ENCODE assay signal across 18 mouse cellular contexts in genomic region chr7:118851571-118851970, GRCm38 (mm10). TPM values are rescaled to one million over a fixed set of nuclear protein-coding genes. Genes with fewer than 3 reads are reported as not detected.
A peak's percentile ranks its signal among the peaks of the same experiment; 100 is the strongest.
DNase-seq lines count a peak whose midpoint lies in the region; ATAC-seq and TF ChIP-seq lines count a peak whose summit lies in the region.
"Had no signal": no experiment of that assay in that cellular context is flagged by ENCODE, and none has a peak within 500 bp of the region (broad histone marks: within the 10 kb centered on the region; RNA-seq: fewer than 3 reads in every experiment).

No protein-coding gene starts in this region.

- peak; percentile 44 to 62 for DNase-seq in heart, adult 18-20 months
- no peak for DNase-seq in heart, embryonic 10.5 days (ENCODE audit: low spot score)
- DNase-seq in ovary, adult 18-20 months (ENCODE audit: low spot score) = peak; percentile 50
- no peak for DNase-seq in ovary, postnatal 14 days (ENCODE audit: low spot score)
- DNase-seq in right cerebral cortex, postnatal 36 days (ENCODE audit: low spot score in 2 of 2) = no peak
- DNase-seq in layer of hippocampus, adult 9-11 months = no peak
- DNase-seq: cerebellum, adult 18-20 months; gastrocnemius, postnatal 14 days; liver, embryonic 13.5 days; right cerebral cortex, postnatal 14 days had no signal

- WGBS in heart, embryonic 10.5 days = 90% methylated on average over 7 of the region's 7 CpGs

- H3K9me3 ChIP-seq in heart, embryonic 10.5 days = no peaks in the 10 kb centered on the region
- H3K9me3 ChIP-seq: embryonic facial prominence, embryonic 12.5 days; forebrain, embryonic 13.5 days; intestine, embryonic 15.5 days; liver, embryonic 13.5 days; midbrain, embryonic 10.5 days; neural tube, embryonic 13.5 days had no signal

- no peak for TF ChIP-seq CTCF in bone marrow macrophage, adult 2 months (IDR thresholded peaks at IDR 0.05; ENCODE audit: low read depth, low read length)

- H3K27me3 ChIP-seq in heart, embryonic 10.5 days (ENCODE audit: insufficient read depth, poor library complexity, severe bottlenecking) = no peaks in the 10 kb centered on the region
- H3K27me3 ChIP-seq: CH12.LX; embryonic facial prominence, embryonic 12.5 days; forebrain, embryonic 13.5 days; intestine, embryonic 15.5 days; liver, embryonic 13.5 days; neural tube, embryonic 13.5 days had no signal

- TF ChIP-seq POLR2A in bone marrow macrophage, adult 2 months (IDR thresholded peaks at IDR 0.05; ENCODE audit: borderline replicate concordance, low read depth, low read length) = no peak

- peak; percentile 36 for ATAC-seq in megakaryocyte progenitor cell, adult 5-6 weeks (replicated peaks; ENCODE audit: poor library complexity)
- ATAC-seq: forebrain, embryonic 13.5 days; intestine, embryonic 15.5 days had no signal

- H3K36me3 ChIP-seq in heart, embryonic 10.5 days = peaks cover 69% of the 10 kb centered on the region

- peaks cover 35% of the 10 kb centered on the region for H3K4me1 ChIP-seq in heart, embryonic 10.5 days
- peaks cover 52% of the 10 kb centered on the region for H3K4me1 ChIP-seq in bone marrow macrophage, adult 2 months (ENCODE audit: control insufficient read depth, insufficient read depth, low read length)

- no peak overlapping the region for H3K27ac ChIP-seq in heart, embryonic 10.5 days
- H3K27ac ChIP-seq in bone marrow macrophage, adult 2 months (ENCODE audit: insufficient read depth, low read depth, low read length) = peak overlapping the region; percentile 48
- H3K27ac ChIP-seq: embryonic facial prominence, embryonic 12.5 days; forebrain, embryonic 13.5 days; intestine, embryonic 15.5 days; liver, embryonic 13.5 days; midbrain, embryonic 10.5 days; neural tube, embryonic 13.5 days had no signal

- H3K4me3 ChIP-seq in heart, embryonic 10.5 days = no peak overlapping the region
- H3K4me3 ChIP-seq in bone marrow macrophage, adult 2 months (ENCODE audit: insufficient read depth, low read length) = no peak overlapping the region
- H3K4me3 ChIP-seq: embryonic facial prominence, embryonic 12.5 days; forebrain, embryonic 13.5 days; intestine, embryonic 15.5 days; liver, embryonic 13.5 days; midbrain, embryonic 10.5 days; neural tube, embryonic 13.5 days had no signal

RNA-seq across cellular contexts. Expression of gene Iqck, which starts 4.0 kb away (rescaled TPM):
- total RNA-seq in heart, adult 18-20 months (2021) = under 1 TPM; 0.10 to 0.59 TPM
- polyA plus RNA-seq in heart, embryonic 10.5 days (2016; fragmentation: Nextera tagmentation; extraction: Ambion mirVana) = 0.90 and 1.6 TPM in 2 replicates
- polyA plus RNA-seq in bone marrow macrophage, adult 2 months (2012; ENCODE audit: insufficient read depth, insufficient read length, missing spikeins) = not detected in 2 replicates
- 0.07 and 1.2 TPM in 2 replicates for total RNA-seq in megakaryocyte progenitor cell, adult 5-6 weeks (2015)
- total RNA-seq in megakaryocyte progenitor cell, adult 5-6 weeks (2017) = 1.2 and 2.5 TPM in 2 replicates

RNA-seq across cellular contexts. Expression of gene Knop1, which starts 4.5 kb away (rescaled TPM):
- total RNA-seq in heart, adult 18-20 months (2021) = 10 to 100 TPM; 12.3 to 12.6 TPM
- polyA plus RNA-seq in heart, embryonic 10.5 days (2016; fragmentation: Nextera tagmentation; extraction: Ambion mirVana) = 61.8 and 88.1 TPM in 2 replicates
- 14.2 and 19.2 TPM in 2 replicates for polyA plus RNA-seq in bone marrow macrophage, adult 2 months (2012; ENCODE audit: insufficient read depth, insufficient read length, missing spikeins)
- total RNA-seq in megakaryocyte progenitor cell, adult 5-6 weeks (2015) = 27.4 and 29.7 TPM in 2 replicates
- 40.2 and 52.3 TPM in 2 replicates for total RNA-seq in megakaryocyte progenitor cell, adult 5-6 weeks (2017)

Comparison
In these comparisons a context has a peak if more than half of its experiments do, and no peak if none do; other contexts are left out.
1. DNase-seq: peak in heart, adult 18-20 months (2 of 2) and ovary, adult 18-20 months (single experiment); none in heart, embryonic 10.5 days (single experiment), ovary, postnatal 14 days (single experiment), right cerebral cortex, postnatal 36 days (0 of 2) and layer of hippocampus, adult 9-11 months (single experiment).